Mouse (Mus musculus) layer of hippocampus, adult 11-12 months (tissue): ENCODE measurements around the gene Olfr59.

Experiments
- DNase-seq: peaks from one replicate; pipeline ENCODE4 v3.0.0; 2022; ENCODE audit warnings: low spot score

Olfr59 gene

DNA sequence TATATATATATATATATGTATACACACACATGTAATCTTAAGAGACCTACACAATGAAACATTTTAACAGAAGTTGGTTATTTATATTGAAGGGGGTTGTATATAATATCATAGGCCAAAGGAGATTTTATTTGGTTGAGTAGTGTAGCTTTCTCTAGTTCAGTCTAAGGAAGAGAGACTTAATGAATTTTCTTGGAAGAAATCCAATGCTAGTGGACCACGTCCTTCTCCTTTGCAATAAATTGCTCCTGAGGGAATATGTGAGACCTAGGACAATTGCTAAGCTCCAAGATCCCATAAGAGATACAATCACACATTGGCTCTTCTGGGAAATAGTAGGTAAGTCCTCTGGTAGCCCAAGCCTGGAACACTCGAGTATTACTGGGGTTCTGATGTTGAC lies at the start of gene Olfr59:
TSS of gene Olfr59 (plus strand) at position 301 of the 400 bp plus-strand sequence.
- DNase-seq: no peak

DNA sequence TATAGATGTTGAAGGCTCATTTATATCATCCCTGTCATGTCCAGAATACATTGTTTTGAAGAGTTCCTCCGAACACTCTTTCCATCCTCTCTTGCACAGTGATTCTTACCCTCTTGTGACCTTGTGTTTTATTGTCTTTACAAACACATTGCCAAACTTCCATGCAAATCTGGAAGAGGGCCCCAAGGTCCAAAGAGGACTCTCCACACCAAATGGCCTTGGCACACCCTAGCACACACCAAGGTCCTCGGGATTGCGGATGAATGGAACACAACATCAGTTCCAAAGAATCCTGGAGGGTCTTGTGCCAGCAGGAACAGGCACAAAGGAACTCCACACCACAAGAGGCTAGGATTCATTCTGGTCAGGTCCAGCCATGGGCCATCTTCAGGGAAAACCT lies 42.3 kb upstream of the Olfr59 start:
- DNase-seq: no peak

DNA sequence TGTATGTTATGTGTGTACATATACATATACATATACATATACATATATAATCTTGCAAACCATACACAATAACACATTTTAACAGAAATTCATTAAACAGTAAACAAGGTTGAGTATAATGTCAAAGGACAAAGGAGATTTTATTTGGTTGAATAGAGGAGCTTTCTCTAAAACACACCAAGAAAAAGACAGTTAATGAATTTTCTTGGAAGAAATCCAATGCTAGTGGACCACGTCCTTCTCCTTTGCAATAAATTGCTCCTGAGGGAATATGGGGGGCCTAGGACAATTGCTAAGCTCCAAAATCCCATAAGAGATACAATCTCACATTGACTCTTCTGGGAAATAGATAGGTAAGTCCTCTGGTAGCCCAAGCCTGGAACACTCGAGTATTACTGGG lies 24.0 kb upstream of the Olfr59 start, which contains the start of gene Olfr406:
TSS of gene Olfr406 (plus strand) at position 301 of the 400 bp plus-strand sequence.
- DNase-seq: no peak

DNA sequence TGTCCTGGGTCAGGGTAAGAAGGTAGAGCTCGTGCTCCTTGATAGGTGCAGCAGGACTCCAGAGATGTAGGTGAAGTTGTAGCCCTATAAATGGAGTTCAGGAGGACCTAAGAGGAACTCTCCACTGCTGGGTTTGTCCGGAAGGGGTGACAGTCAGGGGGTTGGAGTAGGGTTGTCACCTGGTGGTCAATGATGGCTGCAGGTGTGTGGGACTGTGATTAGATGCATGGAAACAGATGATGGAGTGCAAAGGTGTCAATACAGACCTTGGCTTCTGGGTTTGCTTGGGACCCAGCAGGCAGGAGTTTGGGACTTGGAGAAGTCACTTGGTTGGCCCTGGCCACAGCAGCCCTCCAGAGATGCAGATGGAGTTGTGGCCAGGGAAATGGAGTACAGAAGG lies 3.7 kb downstream of the Olfr59 start:
- DNase-seq: no peak

DNA sequence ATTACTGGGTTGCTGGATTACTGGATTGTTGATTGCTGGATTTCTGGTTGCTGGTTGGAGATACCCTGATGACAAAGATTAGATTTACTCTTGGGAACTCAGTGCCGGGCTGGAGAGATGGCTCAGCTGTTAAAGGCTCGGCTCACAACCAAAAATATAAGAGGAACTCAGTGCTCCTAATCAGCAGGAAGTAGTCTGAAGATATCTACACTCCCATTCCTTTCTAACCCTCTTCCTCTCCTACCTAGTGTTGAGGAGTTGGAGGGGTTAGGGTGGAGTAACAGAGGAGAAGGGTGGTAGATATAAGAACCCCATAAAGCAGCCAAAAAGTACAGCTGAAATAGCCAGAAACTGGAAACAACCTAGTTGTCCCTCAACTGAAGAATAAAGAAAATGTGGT lies 42.5 kb downstream of the Olfr59 start:
- DNase-seq: no peak

DNA sequence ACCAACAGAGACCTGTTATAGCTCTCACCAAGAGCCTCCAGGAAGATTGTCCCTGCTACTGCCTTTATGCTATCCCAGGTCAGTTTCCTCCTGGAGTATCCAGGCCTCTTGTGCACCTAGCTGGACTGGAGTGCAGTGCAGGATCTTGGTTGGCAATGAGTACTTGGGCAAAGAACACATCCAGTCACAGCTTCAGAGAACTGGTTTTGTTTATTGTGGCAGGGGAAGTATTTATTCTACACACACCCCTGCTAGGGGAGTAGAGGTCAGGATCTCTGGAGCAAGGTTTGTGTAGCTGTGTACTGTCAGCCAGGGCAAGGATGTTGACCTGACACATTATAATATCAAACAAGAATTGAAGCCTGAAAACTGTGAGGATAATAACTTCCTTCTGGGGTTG lies 45.2 kb downstream of the Olfr59 start:
- no peak for DNase-seq

DNA sequence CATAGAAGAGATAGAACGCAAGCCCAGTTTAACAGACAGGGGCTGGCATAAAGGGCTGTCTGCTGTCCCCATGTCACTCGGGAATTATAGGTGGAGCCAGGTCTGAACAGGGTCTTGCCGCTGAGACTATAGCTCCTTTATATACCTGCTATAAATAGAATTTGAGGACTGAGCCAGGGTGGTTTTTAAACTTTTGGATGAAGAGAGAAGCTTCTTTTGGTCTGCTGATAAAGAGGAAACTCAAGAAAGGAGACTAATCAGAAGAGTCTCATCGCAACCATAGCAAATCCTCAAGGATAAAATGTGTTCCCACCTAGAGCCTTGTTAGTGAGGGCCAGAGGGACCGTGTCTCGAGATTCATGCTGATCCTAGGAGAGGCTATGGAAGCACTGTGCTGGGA lies 54.4 kb downstream of the Olfr59 start, which contains the start of gene Olfr410:
TSS of gene Olfr410 (minus strand) at position 101 of the 400 bp plus-strand sequence.
- no peak for DNase-seq
